Mouse (Mus musculus) CH12.LX (cell line): ENCODE data around the gene Gm47996. TPM values are rescaled to one million over a fixed set of nuclear protein-coding genes. Genes with fewer than 3 reads are reported as not detected.

Source experiments
- DNase-seq: peaks from one replicate; pipeline ENCODE4 v3.0.0-alpha.2; 2013; ENCODE audit errors: extremely low read depth
- H3K27ac ChIP-seq: 2 replicates; pipeline ENCODE4 v1.5.1; 2012; ENCODE audit warnings: low read depth, mild to moderate bottlenecking, control low read depth, moderate library complexity; ENCODE audit not compliant: insufficient read depth
- H3K27me3 ChIP-seq: replicated peaks from 2 replicates; pipeline ENCODE3; 2012; ENCODE audit warnings: inconsistent platforms
- H3K36me3 ChIP-seq, 2 experiments: replicated peaks in 1 of 2; 2 replicates each; pipeline versions ENCODE3 to v1.6.1; 2012; ENCODE audit warnings: inconsistent platforms in 1 of 2, low read length in 1 of 2, mild to moderate bottlenecking in 1 of 2, mixed read lengths in 1 of 2, moderate library complexity in 1 of 2; ENCODE audit not compliant: control insufficient read depth in 1 of 2, insufficient read depth in 1 of 2
- H3K4me1 ChIP-seq, 2 experiments: 2 replicates each; pipeline ENCODE4 v1.6.1; 2012; ENCODE audit warnings: inconsistent platforms in 1 of 2, moderate library complexity in 1 of 2; ENCODE audit not compliant: insufficient read depth in 2 of 2, control insufficient read depth in 1 of 2
- H3K4me2 ChIP-seq: 2 replicates; pipeline ENCODE4 v1.6.1; 2012; ENCODE audit warnings: low read depth, mild to moderate bottlenecking, control low read depth; ENCODE audit not compliant: poor library complexity, insufficient read depth, severe bottlenecking
- H3K4me3 ChIP-seq, 3 experiments: fragments of 150-350 bp in 1 of 3; sonication (generic) in 1 of 3; replicated peaks in 1 of 3; 2 replicates each; pipeline versions ENCODE3 to v1.5.1; 2011 to 2012; ENCODE audit warnings: low read depth in 2 of 3, low read length in 2 of 3, mild to moderate bottlenecking in 2 of 3, moderate library complexity in 2 of 3, control low read depth in 1 of 3, improper control_type of control experiment in 1 of 3, inconsistent platforms in 1 of 3, mixed read lengths in 1 of 3; ENCODE audit not compliant: poor library complexity in 1 of 3
- H3K79me2 ChIP-seq: replicated peaks from 2 replicates; pipeline ENCODE4 v1.6.1; 2012; ENCODE audit warnings: mild to moderate bottlenecking, moderate library complexity; ENCODE audit not compliant: control insufficient read depth, poor library complexity, insufficient read depth, severe bottlenecking; ENCODE audit errors: extremely low read depth
- H3K9ac ChIP-seq: 2 replicates; pipeline ENCODE4 v1.6.1; 2012; ENCODE audit warnings: low read depth, mild to moderate bottlenecking, control low read depth, moderate library complexity; ENCODE audit not compliant: insufficient read depth
- H3K9me3 ChIP-seq: replicated peaks from 2 replicates; pipeline ENCODE3; 2012; ENCODE audit warnings: low read length, inconsistent platforms, mixed read lengths
- BHLHE40 ChIP-seq: IDR thresholded peaks from 2 replicates; pipeline ENCODE4 v1.6.1; 2011; ENCODE audit warnings: mild to moderate bottlenecking, low read depth, low read length, improper control_type of control experiment
- CHD1 ChIP-seq: IDR thresholded peaks from 2 replicates; pipeline ENCODE4 v1.6.1; 2012; ENCODE audit warnings: low read depth, low read length, improper control_type of control experiment, inconsistent platforms
- CTCF ChIP-seq, 2 experiments: IDR thresholded peaks in 1 of 2; conservative IDR thresholded peaks in 1 of 2; 2 replicates each; pipeline ENCODE4 v1.5.1; 2011 to 2012; ENCODE audit warnings: low read depth in 2 of 2, low read length in 2 of 2, improper control_type of control experiment in 1 of 2, inconsistent platforms in 1 of 2, mild to moderate bottlenecking in 1 of 2, moderate library complexity in 1 of 2
- E2F4 ChIP-seq: IDR thresholded peaks from 2 replicates; pipeline ENCODE4 v1.6.1; 2011; ENCODE audit warnings: low read depth, low read length, improper control_type of control experiment; ENCODE audit not compliant: insufficient replicate concordance
- ELF1 ChIP-seq: IDR thresholded peaks from 2 replicates; pipeline ENCODE4 v1.6.1; 2014; ENCODE audit warnings: low read depth, mild to moderate bottlenecking, inconsistent platforms, low read length, improper control_type of control experiment
- ETS1 ChIP-seq: conservative IDR thresholded peaks from 2 replicates; pipeline ENCODE4 v1.6.1; 2012; ENCODE audit warnings: low read depth, mild to moderate bottlenecking, inconsistent platforms, low read length, improper control_type of control experiment, moderate library complexity
- HCFC1 ChIP-seq: IDR thresholded peaks from 2 replicates; pipeline ENCODE4 v1.6.1; 2012; ENCODE audit warnings: low read depth, mild to moderate bottlenecking, inconsistent platforms, low read length, improper control_type of control experiment
- IRF4 ChIP-seq: IDR thresholded peaks from 2 replicates; pipeline ENCODE4 v1.6.1; 2014; ENCODE audit warnings: low read depth, mild to moderate bottlenecking, inconsistent platforms, low read length, improper control_type of control experiment
- KAT2A ChIP-seq: IDR thresholded peaks from 2 replicates; pipeline ENCODE4 v1.6.1; 2012; ENCODE audit warnings: low read length, improper control_type of control experiment, inconsistent platforms; ENCODE audit not compliant: insufficient replicate concordance
- MAFK ChIP-seq: IDR thresholded peaks from 2 replicates; pipeline ENCODE4 v1.6.1; 2011; ENCODE audit warnings: low read length, improper control_type of control experiment; ENCODE audit not compliant: insufficient replicate concordance
- MEF2A ChIP-seq: IDR thresholded peaks from 2 replicates; pipeline ENCODE4 v1.6.1; 2014; ENCODE audit warnings: low read depth, mild to moderate bottlenecking, inconsistent platforms, low read length, improper control_type of control experiment, borderline replicate concordance
- MYC ChIP-seq: IDR thresholded peaks from 2 replicates; pipeline ENCODE4 v1.6.1; 2011; ENCODE audit warnings: low read depth, mild to moderate bottlenecking, improper control_type of control experiment, low read length
- NELFE ChIP-seq: IDR thresholded peaks from 2 replicates; pipeline ENCODE4 v1.6.1; 2011; ENCODE audit warnings: low read depth, low read length, improper control_type of control experiment
- NRF1 ChIP-seq: IDR thresholded peaks from 2 replicates; pipeline ENCODE4 v1.6.1; 2014; ENCODE audit warnings: low read depth, mild to moderate bottlenecking, inconsistent platforms, low read length, improper control_type of control experiment, moderate library complexity
- POLR2A ChIP-seq: IDR thresholded peaks from 2 replicates; pipeline ENCODE4 v1.6.1; 2011; ENCODE audit warnings: low read depth, mild to moderate bottlenecking, improper control_type of control experiment, low read length
- POLR2AphosphoS2 ChIP-seq: IDR thresholded peaks from 2 replicates; pipeline ENCODE4 v1.6.1; 2011; ENCODE audit warnings: low read depth, low read length, improper control_type of control experiment
- RAD21 ChIP-seq: IDR thresholded peaks from 2 replicates; pipeline ENCODE4 v1.6.1; 2011; ENCODE audit warnings: low read depth, mild to moderate bottlenecking, low read length, improper control_type of control experiment, moderate library complexity
- RCOR1 ChIP-seq: conservative IDR thresholded peaks from 2 replicates; pipeline ENCODE4 v1.6.1; 2012; ENCODE audit warnings: low read depth, mild to moderate bottlenecking, inconsistent platforms, low read length, improper control_type of control experiment
- SIN3A ChIP-seq: IDR thresholded peaks from 2 replicates; pipeline ENCODE4 v1.6.1; 2012; ENCODE audit warnings: low read length, improper control_type of control experiment, inconsistent platforms
- TCF12 ChIP-seq: IDR thresholded peaks from 2 replicates; pipeline ENCODE4 v1.6.1; 2014; ENCODE audit warnings: low read depth, mild to moderate bottlenecking, inconsistent platforms, low read length, improper control_type of control experiment
- USF1 ChIP-seq: IDR thresholded peaks from 2 replicates; pipeline ENCODE4 v1.6.1; 2014; ENCODE audit warnings: low read depth, mild to moderate bottlenecking, inconsistent platforms, low read length, improper control_type of control experiment
- USF2 ChIP-seq: conservative IDR thresholded peaks from 2 replicates; pipeline ENCODE4 v1.6.1; 2011; ENCODE audit warnings: low read depth, low read length, improper control_type of control experiment
- ZC3H11A ChIP-seq: IDR thresholded peaks from 2 replicates; pipeline ENCODE4 v1.6.1; 2012; ENCODE audit warnings: low read depth, mild to moderate bottlenecking, inconsistent platforms, low read length, improper control_type of control experiment
- ZKSCAN1 ChIP-seq: IDR thresholded peaks from 2 replicates; pipeline ENCODE4 v1.6.1; 2012; ENCODE audit warnings: low read depth, inconsistent platforms, low read length, improper control_type of control experiment, borderline replicate concordance
- ZNF384 ChIP-seq: IDR thresholded peaks from 2 replicates; pipeline ENCODE4 v1.6.1; 2012; ENCODE audit warnings: low read depth, low read length, improper control_type of control experiment, inconsistent platforms
- dilution Hi-C: fragments of 300-500 bp; cut with MboI; formaldehyde crosslinking; loops from 2 replicates; pipeline ENCODE4 v1.14.3; 2020; ENCODE audit warnings: low sequenced_read_pairs; ENCODE audit not compliant: extremely low pct_unique_long_range_greater_than_20kb, extremely low pct_ligation_motif_present
- in situ Hi-C: fragments of 300-500 bp; cut with MboI; formaldehyde crosslinking; loops from 3 replicates; pipeline ENCODE4 v1.14.3; 2019; ENCODE audit warnings: low sequenced_read_pairs, low pct_ligation_motif_present, low pct_unique_long_range_greater_than_20kb, mixed read lengths
- polyA plus RNA-seq: library from polyadenylated mRNA; unstranded; fragments of >175 nt; gene quantifications from 2 replicates; pipeline ENCODE4 v1.2.1, GENCODE M21; 2012; ENCODE audit warnings: low read depth; ENCODE audit not compliant: insufficient read length
- total RNA-seq, 2 experiments: library from RNA; depleted of rRNA; stranded (reverse); fragments of 300-350 nt in 1 of 2; fragments of >200 nt in 1 of 2; gene quantifications; 2 replicates each; pipeline ENCODE4 v1.2.3; 2012 to 2014

Gene Gm47996
- total and polyA plus RNA-seq, 3 experiments, result not detected

GRCm38 (mm10) chr1:151237780-151238179 lies 27.8 kb downstream of the Gm47996 start:
- H3K27me3 ChIP-seq, result no peaks in the 10 kb centered on the region
- H3K79me2 ChIP-seq, result no peaks in the 10 kb centered on the region
- no peak overlapping the region for H3K9ac ChIP-seq
- H3K4me3 ChIP-seq, result no peak overlapping the region
- no peaks in the 10 kb centered on the region for H3K4me1 ChIP-seq
- in situ Hi-C loops, result no loop called here
- no peak for TF ChIP-seq RAD21
- TF ChIP-seq ZC3H11A, result no peak
- no peak for TF ChIP-seq ZNF384
- TF ChIP-seq MAFK, result no peak
- no peak for TF ChIP-seq BHLHE40
- no peak for TF ChIP-seq POLR2A
- TF ChIP-seq NRF1, result no peak
- TF ChIP-seq USF1, result no peak
- no peak for TF ChIP-seq E2F4
- no peak for TF ChIP-seq USF2
- no peak for TF ChIP-seq CHD1
- TF ChIP-seq ELF1, result no peak
- no peak for TF ChIP-seq IRF4
- no peak for TF ChIP-seq NELFE
- H3K9me3 ChIP-seq, result no peaks in the 10 kb centered on the region
- dilution Hi-C loops, result no loop called here
- H3K4me2 ChIP-seq, result no peak overlapping the region
- no peak overlapping the region for H3K27ac ChIP-seq
- no peaks in the 10 kb centered on the region for H3K36me3 ChIP-seq
- no peak for DNase-seq

DNA sequence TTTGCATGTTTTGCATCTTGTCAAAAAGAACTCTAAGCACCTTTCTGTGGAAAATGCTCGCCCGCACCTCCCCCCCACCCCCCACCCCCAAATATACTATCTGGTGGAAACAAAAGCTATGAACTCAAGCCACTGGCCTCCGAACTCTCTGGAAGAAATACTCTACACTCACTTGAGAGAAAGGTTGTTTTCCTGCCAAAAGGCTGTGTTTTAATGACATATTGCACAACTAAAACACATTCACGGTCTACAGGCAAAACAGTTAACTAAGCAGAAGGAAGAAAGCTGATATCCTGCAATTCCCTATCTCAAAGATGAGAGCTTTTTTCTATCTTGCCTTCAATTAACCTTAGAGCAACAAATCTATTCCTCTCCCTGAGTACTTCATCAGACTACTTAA lies 33.4 kb downstream of the Gm47996 start:
- Histone ChIP-seq H3K9ac (no peak overlapping the region), H3K27ac (no peak overlapping the region), H3K36me3 (no peaks in the 10 kb centered on the region), H3K4me2 (no peak overlapping the region), H3K4me3 (no peak overlapping the region), H3K79me2 (no peaks in the 10 kb centered on the region), H3K9me3 (no peaks in the 10 kb centered on the region), H3K27me3 (no peaks in the 10 kb centered on the region), H3K4me1 (no peaks in the 10 kb centered on the region)
- in situ Hi-C loops, result loop anchor here (10.0 kb wide), 1 partner anchor 159 kb away; no protein-coding TSS in a partner anchor
- dilution Hi-C loops, result no loop called here
- no peak for DNase-seq
- TF ChIP-seq KAT2A (no peak), E2F4 (no peak), MAFK (no peak), USF1 (no peak), ZKSCAN1 (no peak), CTCF (conservative IDR thresholded peaks at IDR 0.05 in 1 of 2, IDR thresholded peaks at IDR 0.05 in 1 of 2; ENCODE audit: low read depth in 2 of 2, low read length in 2 of 2) (no peak), NRF1 (no peak), ETS1 (no peak), MYC (no peak), SIN3A (no peak), MEF2A (no peak), HCFC1 (no peak), RCOR1 (no peak), RAD21 (no peak), TCF12 (no peak), POLR2AphosphoS2 (no peak)
